Mouse (Mus musculus): Measurements from ENCODE around the gene Pnmt.

Pnmt gene

DNA sequence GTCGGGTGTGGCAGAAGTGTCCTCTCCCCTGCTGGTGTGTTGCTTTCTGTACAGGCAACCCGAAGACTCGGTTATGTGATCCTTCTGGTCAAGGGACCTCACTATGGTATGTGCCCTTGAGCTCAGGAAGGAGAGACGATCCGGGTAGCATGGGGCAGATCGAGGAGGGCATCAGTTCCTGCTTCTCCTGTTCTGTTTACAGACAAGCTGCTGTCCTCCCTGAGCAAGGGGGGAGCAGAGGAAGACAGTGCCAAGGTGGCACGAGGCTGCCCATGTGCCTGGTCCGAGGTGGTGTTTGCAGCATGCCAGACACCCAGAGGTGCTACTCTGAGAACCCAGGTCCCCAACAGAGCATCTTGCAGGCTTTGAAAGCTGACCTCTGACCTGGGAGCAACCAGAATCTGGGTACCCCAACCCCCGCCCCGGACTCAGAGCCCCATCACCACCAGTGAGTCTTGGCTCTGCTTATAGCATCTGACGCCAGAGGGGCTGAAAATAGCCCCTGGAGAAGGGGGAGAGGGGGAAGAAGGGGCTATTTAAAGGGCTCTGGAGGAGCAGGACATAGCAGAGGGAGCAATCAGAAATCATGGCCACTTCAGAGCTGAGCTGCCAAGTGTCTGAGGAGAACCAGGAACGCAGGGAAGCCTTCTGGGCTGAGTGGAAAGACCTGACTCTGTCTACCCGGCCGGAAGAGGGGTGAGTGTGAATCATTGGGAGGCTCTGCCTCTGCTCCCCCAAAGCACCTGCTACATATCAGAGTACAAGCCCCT lies 2.8 kb upstream of the Pnmt start, which contains the start of gene Tcap:
Gene Tcap (plus strand): TSS at position 551 of the 770 bp plus-strand sequence.
- in situ Hi-C loops (cut with MboI, MseI): no loop called here

DNA sequence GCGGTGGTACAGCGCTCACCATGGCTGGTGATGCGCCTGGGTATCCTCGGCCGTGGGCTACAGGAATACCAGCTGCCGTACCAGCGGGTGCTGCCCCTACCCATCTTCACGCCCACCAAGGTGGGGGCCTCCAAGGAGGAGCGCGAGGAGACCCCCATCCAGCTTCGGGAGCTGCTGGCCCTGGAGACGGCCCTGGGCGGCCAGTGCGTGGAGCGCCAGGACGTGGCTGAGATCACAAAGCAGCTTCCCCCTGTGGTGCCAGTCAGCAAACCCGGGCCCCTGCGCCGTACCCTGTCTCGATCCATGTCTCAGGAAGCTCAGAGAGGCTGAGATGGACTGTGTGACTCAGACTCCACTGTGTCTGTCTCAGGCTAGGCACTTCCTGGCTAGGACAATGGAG lies 2.0 kb upstream of the Pnmt start:
- in situ Hi-C loops (cut with MboI, MseI): no loop called here

DNA sequence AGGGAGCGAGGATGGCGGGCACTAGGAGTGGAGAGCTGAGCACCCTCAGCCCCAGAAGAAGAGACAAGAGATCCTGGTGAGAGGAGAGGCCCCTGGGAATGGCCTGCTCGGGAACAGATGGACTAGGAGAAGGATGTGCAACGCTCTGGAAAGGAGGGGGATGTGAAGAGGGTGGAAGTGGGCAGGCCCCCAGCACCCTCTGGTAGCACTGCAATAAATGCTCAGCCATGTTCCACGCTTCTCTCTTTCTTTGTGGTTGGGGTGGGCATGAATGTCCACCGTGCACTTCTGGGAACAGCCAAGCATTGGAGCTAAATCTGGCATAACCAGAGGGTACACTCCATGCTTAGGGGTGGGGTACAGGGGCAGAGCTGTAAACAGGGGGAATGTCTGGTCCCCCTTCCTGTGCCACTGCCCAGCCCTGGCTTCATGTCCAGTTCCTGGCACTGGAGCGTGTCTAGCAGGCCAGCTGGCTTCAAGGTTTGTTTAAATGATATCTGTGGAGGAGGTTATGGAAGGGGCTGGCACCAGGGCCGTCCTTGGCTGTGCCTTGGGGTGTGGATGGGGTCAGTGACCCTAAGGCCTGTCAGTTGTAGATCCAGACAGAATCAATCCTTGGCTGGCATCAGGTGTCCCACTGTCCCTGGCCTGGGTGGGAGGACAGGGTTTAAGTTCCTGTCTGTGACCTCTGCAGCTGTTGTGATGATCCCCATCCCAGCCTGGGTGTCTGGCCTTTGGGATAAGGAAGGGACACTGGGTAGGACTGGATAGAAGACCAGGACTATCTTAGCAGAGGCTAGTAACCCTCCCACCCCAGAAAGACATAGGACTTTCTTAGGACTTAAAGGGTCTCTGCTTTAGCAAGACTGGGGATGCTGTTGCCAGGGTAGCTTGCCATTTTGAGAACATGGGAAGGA lies 1.3 kb upstream of the Pnmt start:
- in situ Hi-C loops (cut with MboI, MseI): no loop called here

DNA sequence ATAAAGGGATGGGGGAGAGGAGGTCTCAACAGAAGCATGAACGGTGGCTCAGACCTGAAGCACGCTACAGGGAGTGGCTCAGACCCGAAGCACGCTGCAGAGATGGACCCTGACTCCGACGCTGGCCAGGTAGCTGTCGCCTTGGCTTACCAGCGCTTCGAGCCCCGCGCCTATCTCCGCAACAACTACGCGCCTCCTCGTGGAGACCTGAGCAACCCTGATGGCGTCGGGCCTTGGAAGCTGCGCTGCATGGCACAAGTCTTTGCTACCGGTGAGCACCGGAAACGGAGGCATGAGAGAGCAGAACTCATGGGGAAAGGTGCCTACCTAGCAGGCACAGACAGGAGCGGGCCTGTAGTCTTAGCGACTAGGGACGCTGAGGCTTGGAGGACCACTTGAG lies 346 bp downstream of the Pnmt start:
- in situ Hi-C loops (cut with MboI, MseI): no loop called here

DNA sequence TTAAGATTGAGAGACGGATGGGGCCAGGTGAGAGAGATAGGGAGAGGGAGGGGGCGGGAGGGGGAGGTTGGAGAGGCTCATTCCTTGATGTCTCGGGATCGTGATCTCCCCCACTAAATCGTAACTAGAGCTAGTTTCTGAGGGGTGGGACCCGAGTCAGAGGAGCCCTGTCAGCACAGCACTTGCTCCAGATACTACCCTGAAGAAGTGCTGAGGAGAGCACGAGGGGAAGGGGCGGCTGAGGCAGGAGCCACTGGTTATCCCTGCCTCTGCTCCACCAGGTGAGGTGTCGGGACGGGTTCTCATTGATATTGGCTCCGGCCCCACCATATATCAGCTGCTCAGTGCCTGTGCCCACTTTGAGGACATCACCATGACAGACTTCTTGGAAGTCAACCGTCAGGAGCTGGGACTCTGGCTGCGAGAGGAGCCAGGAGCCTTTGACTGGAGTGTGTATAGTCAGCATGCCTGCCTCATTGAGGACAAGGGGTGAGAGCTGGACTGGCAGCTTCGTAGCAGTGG lies 867 bp downstream of the Pnmt start:
- in situ Hi-C loops (cut with MboI, MseI): no loop called here

DNA sequence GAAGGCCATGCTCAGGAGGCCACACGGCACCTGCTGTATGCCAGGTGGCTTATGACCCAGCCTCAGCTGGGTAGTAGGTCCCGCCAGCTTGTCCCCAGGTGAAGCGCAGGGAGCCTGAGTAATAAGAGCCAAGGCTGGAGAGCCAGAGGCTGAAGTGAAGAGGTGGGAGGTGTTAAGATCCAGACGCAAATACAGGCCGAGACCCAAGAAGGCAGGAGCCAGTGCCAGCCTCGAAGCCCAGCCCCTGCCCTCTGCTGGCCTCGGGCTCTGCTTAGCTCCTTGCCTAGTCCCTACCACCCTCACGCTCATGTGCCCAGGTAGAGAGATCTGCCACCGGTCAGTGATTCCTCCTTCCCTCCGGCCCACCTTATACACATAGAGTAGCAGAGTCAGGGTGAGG lies 2.0 kb downstream of the Pnmt start:
- in situ Hi-C loops (cut with MboI, MseI): no loop called here

DNA sequence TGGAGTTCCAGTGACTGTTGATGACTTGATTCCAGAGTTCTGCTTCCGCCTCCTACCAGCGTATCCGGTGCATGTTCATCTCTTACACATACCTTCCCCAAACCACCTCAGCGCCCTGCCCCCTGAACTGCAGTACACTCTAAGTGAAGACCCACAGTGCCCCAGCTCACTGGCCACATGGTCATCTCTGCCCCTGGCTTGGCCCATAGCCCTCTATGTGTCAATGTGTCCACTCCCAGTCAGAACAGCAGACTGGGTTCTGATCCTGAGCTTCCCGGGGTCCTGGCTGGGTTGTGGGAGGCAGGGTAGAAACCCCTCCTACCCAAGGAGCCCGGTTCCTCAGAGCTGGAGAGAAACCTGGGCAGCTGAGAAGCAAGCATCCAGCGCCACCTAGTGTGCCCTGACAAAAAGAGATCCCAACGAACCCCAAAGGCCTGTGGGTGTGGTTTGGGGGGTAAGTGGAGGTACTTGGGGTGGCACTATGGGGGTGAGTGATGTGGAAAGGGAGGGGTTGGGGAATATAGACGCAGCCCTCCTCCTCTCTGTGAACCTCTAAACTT lies 3.1 kb downstream of the Pnmt start:
- in situ Hi-C loops (cut with MboI, MseI): no loop called here

DNA sequence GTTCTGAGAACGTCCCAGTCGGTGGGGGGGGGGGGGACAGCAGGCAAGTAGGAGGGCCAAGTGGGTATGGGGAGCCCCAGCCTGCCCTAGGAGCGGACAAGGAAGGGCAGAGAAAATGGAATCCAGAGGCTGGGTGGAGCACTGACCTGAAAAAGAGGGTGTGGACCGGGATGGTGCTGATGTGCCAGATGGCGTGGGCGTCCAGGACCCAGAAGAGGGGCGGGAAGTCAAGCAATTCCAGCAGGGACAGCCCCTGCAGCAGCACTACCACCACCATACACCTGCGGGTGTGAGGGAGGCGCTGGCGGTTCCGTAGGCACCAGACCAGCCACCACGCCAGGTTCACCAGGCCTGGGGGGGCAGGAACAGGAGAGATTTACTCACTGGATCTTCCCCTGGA lies 3.9 kb downstream of the Pnmt start:
- in situ Hi-C loops (cut with MboI, MseI): no loop called here

DNA sequence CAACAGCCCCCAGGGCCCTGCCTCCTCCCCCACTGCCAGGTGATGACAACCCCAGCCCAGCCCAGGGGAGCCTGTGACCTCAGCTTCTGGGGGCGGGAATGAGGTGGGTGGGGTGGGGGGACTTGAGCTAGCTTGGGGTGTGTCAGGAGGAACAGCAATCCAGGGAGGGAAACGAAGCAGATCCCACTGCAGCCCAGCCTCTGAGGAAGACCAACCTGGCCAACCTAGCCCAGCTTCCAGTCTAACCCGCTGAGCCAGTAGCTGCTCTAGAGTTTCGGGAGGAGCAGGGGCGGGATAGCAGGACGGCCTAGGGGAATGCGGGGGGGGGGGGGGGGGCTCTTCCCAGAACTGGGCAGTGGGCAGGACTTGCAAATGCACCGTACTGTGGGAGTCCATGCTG lies 5.8 kb downstream of the Pnmt start:
- in situ Hi-C loops (cut with MboI, MseI): no loop called here

DNA sequence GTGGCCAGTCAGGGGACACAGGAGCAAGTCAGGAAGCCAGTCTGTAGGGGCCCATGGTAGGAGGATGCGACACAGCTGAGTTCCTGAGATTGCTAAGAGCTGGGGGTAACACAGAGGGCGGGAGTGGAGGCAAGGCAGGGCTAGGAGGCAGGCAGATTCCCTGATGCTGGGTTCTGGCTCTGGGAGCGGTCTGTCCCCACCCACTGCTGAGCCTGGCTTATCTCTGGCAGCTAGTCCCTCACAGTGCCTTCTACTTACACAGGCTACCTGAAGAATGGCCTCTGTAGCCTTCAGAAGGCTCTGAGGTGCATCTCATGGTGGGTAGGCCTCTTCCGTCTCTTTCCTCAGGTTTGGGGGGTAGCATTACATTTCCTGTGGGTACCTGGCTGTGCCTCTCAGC lies 6.4 kb downstream of the Pnmt start:
- in situ Hi-C loops (cut with MboI, MseI): no loop called here

DNA sequence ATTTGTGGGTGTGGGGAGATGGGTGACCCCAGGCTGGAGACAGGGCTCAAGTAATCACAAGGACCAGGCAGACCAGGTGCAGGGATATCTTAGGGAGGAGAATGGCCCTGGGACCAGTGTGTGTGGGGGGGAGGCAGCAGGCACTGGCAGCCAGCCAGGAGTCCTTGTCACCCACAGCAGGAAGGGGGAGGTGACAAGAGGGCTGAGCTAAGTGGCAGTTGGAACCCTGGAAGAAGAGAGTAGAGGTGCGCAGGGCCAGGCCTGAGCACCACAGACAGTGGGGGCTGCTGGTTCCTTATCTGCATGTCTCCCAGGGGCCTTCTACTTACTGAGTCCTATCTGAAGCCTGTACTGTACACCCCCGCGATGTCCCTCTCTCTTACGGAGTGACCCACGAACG lies 7.1 kb downstream of the Pnmt start:
- in situ Hi-C loops (cut with MboI, MseI): no loop called here

DNA sequence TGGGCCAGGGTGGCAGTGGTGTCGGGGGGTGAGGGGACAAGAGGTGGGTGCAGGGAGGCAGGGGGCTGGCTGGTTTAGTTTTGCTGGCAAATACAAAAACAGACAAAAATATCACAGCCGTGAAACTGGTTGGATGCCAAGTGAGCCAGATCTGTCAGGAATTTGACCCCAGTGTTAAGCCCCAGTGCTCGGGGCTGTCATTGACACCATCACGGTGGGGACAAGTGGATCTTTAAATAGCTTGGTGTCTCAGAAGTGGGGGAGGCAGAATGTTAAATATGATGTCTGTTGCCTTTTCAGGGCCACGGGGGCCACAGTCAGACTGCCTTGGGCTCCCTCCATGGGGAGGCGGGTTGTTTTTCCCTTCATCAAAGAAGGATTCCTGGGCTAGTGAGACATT lies 8.1 kb downstream of the Pnmt start:
- in situ Hi-C loops (cut with MboI, MseI): no loop called here

DNA sequence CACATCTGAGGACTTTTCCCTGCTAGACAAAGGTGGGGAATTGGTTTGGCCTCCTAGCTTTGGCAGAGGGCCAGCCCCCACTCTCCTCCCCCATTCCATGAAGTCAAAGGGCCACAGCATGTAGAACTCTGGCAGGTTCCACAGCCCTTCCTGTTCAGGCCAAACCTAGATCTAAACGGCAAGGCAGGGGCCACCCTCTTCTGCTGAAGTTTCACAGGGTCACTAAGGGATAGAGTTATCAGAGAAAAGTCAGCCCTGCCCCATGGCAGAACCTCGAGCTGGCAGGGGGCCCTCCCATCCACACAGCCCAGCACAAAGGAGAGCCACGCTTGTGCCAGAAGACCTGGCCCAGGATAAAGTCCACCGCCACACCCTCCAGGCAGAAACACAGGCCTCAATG lies 8.8 kb downstream of the Pnmt start:
- in situ Hi-C loops (cut with MboI, MseI): no loop called here

DNA sequence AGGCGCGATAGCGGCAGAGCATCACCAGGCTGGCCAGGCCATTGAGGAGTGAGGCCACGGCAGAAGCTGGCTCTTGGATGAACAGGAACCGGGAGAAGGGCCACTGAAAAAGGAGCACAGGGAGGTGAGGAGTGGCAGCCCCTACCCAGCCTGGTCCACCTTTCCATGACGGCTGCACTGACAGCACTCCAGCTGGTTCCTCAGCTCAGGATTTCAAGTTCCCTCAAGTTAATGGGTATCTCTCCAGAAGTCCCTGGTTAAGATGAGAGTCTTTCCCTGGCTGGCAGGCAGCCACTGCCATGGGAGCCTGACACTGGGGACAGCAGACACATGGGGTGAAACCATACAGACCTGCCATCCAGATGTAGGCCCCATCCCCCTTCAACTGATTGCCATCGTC lies 11.7 kb downstream of the Pnmt start:
- in situ Hi-C loops (cut with MboI, MseI): no loop called here

DNA sequence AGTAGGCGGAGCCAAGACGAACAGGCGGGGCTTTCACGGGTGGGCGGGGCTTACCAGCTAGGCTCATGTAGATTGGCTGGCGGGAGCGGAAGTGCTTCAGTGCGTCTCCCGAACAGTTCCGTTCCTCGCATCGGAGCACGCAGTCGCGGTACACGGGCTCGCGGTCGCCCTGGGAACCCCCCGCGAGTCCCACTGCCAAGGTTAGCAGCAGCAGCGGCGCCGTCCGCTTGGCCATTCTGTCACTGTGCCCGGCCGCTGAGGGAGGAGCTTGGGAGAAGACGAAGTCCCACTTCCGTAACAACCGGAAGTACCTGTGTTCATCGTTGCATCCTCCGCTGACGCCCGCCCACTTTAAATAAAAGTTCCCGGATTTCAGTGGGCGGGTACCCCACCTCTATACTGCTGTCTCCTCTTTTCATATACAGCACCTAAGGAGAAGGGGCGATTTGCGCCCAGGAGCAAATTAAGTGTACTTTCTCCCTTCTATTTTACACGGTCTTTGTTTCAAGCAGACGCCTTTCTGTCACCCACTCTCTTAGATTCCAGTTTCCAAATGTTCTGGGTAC lies 14.0 kb downstream of the Pnmt start, which contains the start of gene Pgap3:
Gene Pgap3 (minus strand): TSS at position 330 of the 566 bp plus-strand sequence.
- in situ Hi-C loops (cut with MboI, MseI): no loop called here

DNA sequence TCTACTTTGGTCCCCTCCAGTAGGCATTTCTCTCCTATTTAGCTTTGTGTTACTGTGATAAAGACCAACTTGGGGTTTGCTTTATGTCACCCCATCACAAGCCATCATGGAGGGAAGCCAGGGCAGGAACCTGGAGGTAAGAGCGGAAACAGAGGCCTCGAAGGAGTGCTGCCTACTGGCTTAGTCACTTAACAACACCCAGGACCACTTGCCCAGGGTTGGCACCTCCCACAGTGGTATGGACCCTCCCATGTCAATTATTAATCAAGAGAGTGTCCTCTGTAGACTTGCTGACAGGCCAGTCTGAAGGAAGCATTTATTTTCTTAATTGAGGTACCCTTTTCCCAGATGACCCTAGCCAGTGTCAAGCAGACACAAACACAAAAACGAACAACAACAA lies 14.6 kb downstream of the Pnmt start:
- in situ Hi-C loops (cut with MboI, MseI): no loop called here

DNA sequence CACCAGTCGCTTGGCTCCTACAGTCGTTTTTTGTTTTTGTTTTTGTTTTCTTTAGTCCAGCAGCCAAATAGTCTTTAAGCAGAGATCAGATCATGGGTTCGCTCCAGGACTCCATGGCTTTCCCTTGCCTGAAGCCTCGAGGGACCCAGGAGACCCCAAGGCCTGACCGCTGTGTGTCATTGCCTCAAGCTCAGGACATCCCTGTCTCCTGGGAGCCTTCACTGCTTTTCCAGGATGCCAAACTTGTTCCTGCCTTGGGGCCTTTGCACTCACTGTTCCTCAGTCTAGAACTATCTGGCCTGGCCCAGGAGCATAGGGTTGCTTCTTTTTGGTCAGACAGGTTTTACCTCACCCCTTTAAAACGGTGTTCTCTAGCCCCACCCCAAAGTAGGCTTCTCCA lies 20.4 kb downstream of the Pnmt start:
- in situ Hi-C loops (cut with MboI, MseI): no loop called here

DNA sequence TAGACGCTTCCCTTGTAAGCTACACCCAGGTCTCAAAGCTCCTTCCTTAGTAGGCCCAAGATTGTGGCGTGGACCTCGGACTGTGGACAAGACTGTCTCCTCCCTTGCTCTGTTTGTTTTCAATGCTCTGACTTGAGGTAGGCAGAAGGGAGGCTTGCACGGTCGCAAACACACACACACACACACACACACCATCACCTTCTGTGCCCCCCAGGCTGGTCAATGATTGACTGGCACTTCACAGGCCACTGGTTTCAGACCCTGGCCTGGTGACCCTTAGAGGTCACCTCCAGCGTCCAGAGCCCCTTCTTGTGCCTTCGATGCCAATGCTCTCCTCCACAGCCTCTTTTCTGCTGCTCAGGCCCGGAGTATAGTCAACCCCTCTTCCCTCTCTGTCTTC lies 22.6 kb downstream of the Pnmt start:
- in situ Hi-C loops (cut with MboI, MseI): no loop called here

DNA sequence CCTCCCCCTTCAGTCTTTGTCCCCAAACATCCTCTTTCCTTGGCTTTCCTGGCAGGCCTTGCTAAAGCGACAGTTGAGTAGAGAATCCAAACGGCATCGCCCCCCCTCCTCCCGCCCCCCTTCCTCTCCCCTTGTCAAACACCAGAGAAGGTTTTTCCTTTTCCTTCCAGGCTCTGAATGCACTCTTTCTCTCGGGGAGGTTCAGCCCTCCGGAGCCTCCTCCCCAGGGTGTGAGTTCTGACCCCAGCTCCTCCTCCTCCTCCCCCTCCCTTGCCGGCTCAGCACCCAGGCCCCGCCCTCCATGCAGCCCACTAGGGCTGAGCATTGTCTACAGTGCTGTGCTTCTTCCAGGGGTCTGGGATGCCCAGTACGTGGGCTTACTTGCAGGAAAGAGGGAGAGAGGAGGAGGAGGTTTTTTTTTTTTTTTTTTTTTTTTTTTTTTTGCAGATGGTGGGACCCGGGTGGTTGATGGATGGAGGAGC lies 23.1 kb downstream of the Pnmt start:
- in situ Hi-C loops (cut with MboI, MseI): no loop called here

DNA sequence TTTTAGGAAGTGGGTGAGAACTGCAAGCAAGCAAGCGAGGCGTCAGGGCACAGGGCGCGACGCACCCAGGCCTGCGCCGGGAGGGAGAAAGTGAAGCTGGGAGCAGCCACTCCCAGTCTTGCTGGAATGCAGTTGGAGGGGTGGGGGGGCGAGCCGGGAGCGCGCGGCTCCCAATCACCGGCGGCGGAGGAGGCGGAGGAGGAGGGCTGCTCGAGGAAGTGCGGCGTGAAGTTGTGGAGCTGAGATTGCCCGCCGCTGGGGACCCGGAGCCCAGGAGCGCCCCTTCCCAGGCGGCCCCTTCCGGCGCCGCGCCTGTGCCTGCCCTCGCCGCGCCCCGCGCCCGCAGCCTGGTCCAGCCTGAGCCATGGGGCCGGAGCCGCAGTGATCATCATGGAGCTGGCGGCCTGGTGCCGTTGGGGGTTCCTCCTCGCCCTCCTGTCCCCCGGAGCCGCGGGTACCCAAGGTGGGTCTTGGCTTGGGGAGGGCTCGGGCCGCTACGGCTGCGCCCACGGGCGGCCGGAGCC lies 26.1 kb downstream of the Pnmt start, which contains the start of gene Erbb2:
Gene Erbb2 (plus strand): TSS at position 198 of the 524 bp plus-strand sequence.
- in situ Hi-C loops (cut with MboI, MseI): no loop called here

DNA sequence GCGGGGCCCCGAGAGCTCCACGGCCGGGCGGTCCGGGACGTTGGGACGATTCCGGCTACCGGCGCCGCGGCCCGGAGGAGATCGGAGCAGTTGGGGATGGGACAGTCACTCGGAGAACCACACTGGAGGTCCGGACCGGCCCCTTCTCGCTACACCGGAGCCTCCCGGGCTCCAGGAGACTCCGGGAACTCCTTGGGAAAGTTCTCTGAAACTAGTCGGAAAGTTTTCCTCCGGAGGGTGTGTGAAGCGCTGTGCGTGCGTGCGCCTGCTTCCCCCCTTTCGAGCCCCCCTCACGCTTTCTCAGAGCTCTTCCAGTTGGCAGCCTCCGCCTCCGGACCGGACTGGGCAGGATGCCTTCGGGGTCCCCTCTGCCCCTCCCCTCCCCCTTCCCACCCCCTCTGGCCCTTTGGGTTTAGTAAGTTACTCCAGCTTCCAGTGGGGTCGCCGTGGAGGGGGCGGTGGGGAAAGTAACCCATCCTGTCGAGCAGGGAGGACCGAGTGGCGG lies 26.6 kb downstream of the Pnmt start:
- in situ Hi-C loops (cut with MboI, MseI): no loop called here

Data from T-helper 1 cell (primary cell).